Mouse (Mus musculus) lung, adult 18-20 months (tissue): ENCODE data around the gene Lefty1.
"Not testable (repeated sequence)": the region's sequence is repeated elsewhere in the genome, so short reads cannot be mapped to it uniquely, and the experiment has no call there.

Experiments
- DNase-seq, 2 experiments: peaks; one replicate each; pipeline ENCODE4 v3.0.0; 2022; ENCODE audit warnings: mixed read lengths in 2 of 2

Gene Lefty1

GRCm38 (mm10) chr1:180934467-180935419 is at the start of gene Lefty1:
Gene Lefty1 (plus strand): TSS chr1:180935022.
- no peak for DNase-seq

- DNase-seq = peak; percentile 93 to 97
Observed at GRCm38 (mm10) chr1:180888556-180889042, 46.2 kb upstream of the Lefty1 start.

DNA sequence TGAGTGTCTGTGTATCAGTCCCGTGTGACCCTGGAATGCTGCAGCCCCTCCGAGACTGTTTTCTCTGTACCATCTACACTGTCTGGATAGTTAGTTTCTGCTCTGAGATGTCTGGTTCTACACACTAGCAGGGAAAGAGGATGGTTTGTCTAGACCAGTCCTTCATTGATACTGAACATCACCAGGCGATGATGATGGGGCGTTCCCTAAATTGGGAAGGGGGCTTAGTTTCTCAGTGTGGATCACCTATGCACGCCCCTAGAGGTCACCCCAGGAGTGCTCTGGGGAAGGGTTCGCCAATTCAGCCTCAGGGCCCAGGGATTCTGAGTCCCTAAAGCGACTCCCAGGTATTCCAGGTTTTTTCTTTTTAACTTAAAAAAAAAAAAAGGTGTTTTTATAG is 45.6 kb upstream of the Lefty1 start:
- no peak for DNase-seq

DNA sequence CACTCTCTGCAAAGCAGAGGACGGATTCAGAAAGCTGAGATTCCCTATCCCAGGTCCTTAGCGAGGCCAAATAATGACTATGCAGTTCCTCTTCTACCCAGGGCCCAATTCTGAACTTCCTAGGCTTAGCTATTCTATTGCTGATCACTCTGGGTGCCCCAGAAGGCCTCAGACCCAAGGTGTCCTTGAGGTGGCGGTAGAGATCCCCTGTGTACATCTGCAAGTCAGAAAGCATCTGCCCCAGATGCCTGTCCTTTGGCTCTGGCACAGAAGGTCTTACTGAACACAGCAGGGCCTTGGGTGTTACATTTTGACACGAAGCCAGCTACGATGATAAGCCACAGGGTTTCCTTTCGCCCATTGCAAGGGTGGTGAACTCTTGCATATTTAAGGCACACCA is 45.0 kb upstream of the Lefty1 start:
- DNase-seq = no peak

DNA sequence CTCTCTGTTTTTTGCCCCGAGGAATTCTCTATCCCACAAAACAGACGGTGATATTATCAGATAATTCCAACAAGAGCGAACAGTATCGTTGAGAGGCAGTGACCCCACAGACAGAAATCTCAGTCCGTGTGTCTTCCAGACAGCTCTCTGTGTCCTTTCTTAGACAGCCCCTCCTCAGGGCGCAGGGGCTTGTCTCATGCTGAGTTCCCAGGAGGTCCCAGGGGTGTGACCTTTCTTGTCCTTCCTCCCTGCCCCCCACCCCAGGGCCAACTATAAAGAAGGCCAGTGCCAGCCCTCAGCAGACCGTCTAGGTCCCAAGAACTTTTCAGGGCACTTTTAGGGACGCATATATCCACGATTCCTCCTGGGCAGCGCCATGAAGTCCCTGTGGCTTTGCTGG is 42.0 kb upstream of the Lefty1 start, which contains the start of gene Lefty2:
Gene Lefty2, plus strand, starts transcription at position 301 of the 400 bp plus-strand sequence.
- DNase-seq = no peak

DNA sequence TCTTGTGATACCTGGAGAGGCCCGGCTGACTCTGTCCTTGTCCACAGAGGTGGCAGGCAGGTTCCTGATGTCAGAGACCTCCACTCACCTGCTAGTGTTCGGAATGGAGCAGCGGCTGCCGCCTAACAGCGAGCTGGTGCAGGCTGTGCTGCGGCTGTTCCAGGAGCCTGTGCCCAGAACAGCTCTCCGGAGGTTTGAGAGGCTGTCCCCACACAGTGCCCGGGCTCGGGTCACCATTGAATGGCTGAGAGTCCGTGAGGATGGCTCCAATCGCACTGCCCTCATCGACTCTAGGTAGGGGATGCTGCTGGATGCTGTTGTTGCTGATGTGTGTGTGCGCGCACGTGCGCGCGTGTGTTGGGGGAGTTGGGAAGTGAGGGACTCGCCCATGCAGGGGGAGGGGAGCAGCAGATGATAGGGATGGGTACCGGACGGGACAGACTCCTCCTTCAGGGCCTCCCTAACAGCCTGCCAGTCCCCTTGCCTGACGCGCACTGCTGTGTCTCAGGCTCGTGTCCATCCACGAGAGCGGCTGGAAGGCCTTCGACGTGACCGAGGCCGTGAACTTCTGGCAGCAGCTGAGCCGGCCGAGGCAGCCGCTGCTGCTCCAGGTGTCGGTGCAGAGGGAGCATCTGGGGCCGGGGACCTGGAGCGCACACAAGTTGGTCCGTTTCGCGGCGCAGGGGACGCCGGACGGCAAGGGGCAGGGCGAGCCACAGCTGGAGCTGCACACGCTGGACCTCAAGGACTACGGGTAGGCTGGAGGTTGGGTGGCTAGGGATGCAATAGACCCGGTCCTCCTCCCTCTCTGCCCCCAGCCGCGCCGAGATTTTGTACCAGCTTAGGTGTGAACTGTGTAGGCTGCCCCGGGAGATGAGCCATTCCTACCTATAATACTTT is 40.5 kb upstream of the Lefty1 start:
- not testable (repeated sequence) for DNase-seq

GRCm38 (mm10) chr1:180901107-180901506 is 33.7 kb upstream of the Lefty1 start:
- DNase-seq = peak in 1 of 2 experiments; percentile 34

DNA sequence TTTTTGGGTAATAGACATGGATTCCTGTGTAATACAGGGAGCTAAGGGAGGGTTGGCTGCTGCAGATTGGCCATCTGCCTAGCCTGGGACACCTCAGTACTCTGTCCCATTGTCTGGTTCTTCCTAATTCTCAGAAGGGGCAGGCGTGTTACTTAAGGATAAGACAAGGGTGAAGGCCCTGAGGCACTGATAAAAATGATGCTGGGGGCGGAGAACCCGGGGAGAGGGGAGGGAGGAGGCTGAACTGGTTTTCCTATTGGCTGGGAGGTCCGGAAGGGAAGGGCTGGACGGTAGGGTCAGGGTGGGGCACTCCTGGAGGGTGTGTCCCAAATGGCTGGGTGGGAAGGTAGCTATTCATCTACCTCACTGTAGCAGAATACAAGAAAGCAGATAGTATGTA is 31.9 kb upstream of the Lefty1 start:
- peak in 1 of 2 experiments; percentile 24 for DNase-seq

GRCm38 (mm10) chr1:180903666-180904038 is 31.2 kb upstream of the Lefty1 start:
- DNase-seq = no peak

DNA sequence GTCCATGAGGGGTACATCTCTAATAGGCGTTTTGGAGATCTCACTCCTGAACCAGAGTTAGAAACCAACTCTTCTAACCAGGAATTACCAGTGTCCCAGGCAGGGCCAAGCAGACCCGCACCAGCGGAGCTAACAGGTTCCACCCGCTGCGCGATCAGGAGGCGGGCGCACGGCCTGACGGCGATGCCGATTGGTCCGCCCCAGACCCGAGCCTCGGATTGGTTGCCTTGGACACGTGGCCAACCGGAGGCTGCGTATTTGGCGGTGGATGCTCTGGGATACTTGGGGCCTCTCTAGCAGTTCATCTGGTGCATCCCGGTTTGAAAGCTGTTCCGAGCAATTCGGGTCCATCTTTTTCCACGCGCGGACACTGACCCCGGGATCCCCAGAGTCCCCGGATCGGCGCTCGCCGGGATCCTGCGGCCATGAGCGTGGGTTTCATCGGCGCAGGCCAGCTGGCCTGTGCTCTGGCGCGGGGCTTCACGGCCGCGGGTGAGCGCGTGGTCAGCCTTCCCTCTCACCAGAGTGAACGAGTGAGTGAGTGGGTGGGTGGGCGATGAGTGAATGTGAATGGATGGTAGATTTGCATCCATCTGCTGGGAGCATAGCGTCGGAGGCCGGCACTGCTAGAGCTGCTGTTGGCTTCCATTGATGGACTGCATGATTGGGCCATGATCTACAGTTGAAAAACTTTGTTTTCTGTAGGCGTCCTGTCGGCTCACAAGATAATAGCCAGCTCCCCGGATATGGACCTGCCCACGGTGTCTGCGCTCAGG is 30.6 kb upstream of the Lefty1 start, which contains the start of gene Pycr2:
Gene Pycr2, plus strand, starts transcription at position 255 of the 776 bp plus-strand sequence.
- DNase-seq = peak; percentile 94

DNA sequence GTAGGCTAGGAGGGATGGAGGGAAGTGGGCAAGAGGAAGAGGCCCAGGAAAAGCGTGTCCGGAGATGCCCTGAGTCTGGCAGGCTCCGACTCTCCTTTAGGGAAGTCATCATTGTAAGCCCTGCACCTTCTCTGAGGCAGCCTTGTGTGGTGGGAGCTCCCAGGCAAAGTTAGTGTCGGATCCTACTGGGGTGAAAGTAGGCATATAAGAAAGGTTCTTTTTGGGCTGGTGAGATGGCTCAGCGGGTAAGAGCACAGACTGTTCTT is 30.1 kb upstream of the Lefty1 start:
- no peak for DNase-seq

- DNase-seq = no peak
Observed at GRCm38 (mm10) chr1:180905307-180905706, 29.5 kb upstream of the Lefty1 start.

DNA sequence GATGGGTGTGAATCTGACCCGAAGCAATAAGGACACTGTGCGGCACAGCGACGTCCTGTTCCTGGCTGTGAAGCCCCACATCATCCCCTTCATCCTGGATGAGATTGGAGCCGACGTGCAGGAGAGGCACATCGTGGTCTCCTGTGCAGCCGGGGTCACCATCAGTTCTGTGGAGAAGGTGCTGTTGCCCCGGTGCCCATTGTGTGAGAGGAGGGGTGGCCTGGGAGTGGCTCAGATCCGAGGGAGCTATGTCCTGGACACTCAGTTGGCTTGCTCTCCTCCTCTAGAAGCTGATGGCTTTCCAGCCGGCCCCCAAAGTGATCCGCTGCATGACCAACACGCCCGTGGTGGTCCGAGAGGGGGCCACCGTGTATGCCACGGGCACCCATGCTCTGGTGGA is 28.9 kb upstream of the Lefty1 start:
- DNase-seq = no peak

DNA sequence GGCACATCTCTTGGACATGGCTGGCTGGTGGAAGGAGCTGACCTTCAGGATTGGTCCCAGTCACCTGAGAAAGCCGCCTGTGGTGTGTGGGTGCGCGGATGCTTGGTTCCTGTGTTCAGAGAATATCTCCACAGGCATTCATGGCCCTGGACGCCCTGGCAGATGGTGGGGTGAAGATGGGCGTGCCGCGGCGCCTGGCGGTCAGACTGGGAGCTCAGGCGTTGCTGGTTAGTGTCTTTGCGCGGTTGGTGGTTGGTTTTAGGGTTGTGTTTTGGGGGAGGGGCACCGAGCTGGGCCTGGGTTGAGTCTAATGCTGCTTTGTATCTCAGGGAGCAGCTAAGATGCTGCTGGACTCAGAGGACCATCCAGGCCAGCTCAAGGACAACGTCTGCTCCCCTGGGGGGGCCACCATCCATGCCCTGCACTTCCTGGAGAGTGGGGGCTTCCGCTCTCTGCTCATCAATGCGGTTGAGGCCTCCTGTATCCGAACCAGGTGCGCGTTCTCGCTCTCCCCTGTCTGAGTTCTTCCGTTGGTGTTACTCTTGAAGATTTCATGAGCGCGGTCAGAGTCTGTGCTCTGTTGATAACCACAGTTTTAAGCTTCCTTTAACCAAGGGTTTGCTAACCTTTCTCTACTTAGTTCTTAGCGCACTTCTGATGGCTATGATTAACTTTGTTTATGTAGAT is 28.2 kb upstream of the Lefty1 start:
- DNase-seq = no peak

- DNase-seq = no peak
Observed at GRCm38 (mm10) chr1:180911138-180911537, 23.7 kb upstream of the Lefty1 start.

DNA sequence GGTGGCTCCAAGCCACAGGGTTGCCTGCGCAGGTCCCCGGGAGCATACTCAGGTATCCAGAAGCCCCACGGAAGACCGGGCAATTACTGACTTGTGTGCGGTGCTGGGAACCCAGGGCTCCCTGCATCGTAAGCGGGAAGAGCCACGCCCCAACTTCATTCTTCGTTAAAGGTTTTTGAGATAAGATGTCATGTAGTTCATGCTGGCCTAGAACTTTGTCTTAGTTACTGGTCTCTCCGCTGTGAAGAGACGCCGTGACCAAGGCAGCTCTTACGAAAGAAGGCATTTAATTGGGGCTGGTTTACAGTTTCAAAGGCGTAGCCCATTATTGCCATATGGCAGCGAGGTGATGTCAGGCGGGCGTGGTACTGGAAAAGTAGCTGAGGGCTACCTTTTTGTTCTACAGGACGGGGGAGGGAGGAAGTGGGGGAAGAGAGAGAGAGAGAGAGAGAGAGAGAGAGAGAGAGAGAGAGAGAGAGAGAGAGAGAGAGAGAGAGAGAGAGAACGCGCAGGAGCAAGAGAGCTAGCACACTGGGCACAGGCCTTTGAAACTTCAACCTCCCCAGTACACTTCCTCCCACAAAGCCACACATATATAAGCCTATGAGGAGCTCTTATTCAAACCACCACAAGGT is 23.1 kb upstream of the Lefty1 start:
- DNase-seq = peak; percentile 46 to 67

- no peak for DNase-seq
Observed at GRCm38 (mm10) chr1:180912792-180913191, 22.0 kb upstream of the Lefty1 start.

DNA sequence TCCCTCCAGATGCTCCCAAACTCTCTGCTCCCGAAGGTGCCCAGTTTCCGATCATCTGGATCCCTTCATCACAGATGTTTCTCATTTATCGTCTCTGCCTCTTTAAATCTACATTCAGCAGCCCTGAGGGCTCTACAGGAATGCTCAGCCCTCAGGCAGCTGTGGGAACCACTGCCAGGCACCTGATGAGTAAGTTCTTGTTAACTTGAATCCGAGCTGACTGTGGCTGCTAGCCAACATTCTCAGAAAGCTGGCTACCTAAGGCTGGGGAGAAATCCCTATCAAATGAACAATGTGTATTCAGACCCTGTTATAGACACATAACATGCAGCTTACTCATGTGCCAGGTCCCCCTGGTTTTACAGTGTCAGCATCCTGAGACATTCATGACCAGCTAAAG is 21.0 kb upstream of the Lefty1 start:
- DNase-seq = no peak

DNA sequence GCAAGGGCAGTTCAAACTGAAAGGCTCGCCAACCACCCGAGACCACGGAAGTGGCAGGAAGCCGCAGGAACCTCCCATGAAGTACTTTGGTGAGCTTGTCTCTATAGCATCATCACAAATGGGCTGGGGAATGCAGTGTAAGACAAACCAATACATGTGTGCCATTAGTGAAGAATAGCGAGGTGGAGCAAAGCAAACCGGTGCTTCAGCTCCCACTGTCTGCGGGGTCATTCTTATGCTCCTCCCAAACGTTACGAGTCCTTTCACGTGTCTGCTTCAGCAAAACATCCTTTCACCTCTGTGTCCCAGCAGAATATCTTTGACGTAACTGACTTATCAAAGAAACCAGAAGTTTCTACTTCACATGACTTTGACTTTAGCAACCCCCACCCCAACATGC is 18.4 kb upstream of the Lefty1 start:
- no peak for DNase-seq

- DNase-seq = no peak
Observed at GRCm38 (mm10) chr1:180917053-180917452, 17.8 kb upstream of the Lefty1 start.

GRCm38 (mm10) chr1:180919686-180920085 is 15.1 kb upstream of the Lefty1 start:
- DNase-seq = peak in 1 of 2 experiments; percentile 40
